Mouse (Mus musculus) midbrain, embryonic 14.5 days (tissue): ENCODE measurements at regions not wholly inside any gene's neighbourhood (a gene's known extent, or its start where the extent isn't known, plus 50 kb on each side); places are given as distances from the start of the nearest gene placed in this dataset.

Experiments
- ATAC-seq: fragments of 200-750 bp; cut with Nextera tagmentation; 2 replicates; pipeline ENCODE4 v1.8.0; 2017; ENCODE audit warnings: moderate number of reproducible peaks, moderate library complexity; ENCODE audit not compliant: low FRiP score, low TSS enrichment
- DNase-seq: peaks from one replicate; pipeline ENCODE4 v3.0.0-alpha.2; 2015
- H3K27ac ChIP-seq: fragments of 300-500 bp; sonication (generic); replicated peaks from 2 replicates; pipeline ENCODE4 v1.5.1; 2014; ENCODE audit warnings: mild to moderate bottlenecking, low read depth, low read length, moderate library complexity
- H3K27me3 ChIP-seq: fragments of 300-500 bp; sonication (generic); 2 replicates; pipeline ENCODE4 v1.6.1; 2014; ENCODE audit warnings: low read length, control low read depth, mixed read lengths; ENCODE audit not compliant: control insufficient read depth, insufficient read depth
- H3K36me3 ChIP-seq: fragments of 300-500 bp; sonication (generic); 2 replicates; pipeline ENCODE4 v1.6.1; 2014; ENCODE audit warnings: low read length, control low read depth; ENCODE audit not compliant: control insufficient read depth, insufficient read depth
- H3K4me1 ChIP-seq: fragments of 300-500 bp; sonication (generic); 2 replicates; pipeline ENCODE4 v1.6.1; 2014; ENCODE audit warnings: mild to moderate bottlenecking, antibody characterized with exemption, low read length, control low read depth; ENCODE audit not compliant: control insufficient read depth, insufficient read depth
- H3K4me2 ChIP-seq: fragments of 300-500 bp; sonication (generic); 2 replicates; pipeline ENCODE4 v1.6.1; 2014; ENCODE audit warnings: mild to moderate bottlenecking, low read length, moderate library complexity
- H3K4me3 ChIP-seq: fragments of 300-500 bp; sonication (generic); replicated peaks from 2 replicates; pipeline ENCODE4 v1.5.1; 2014; ENCODE audit warnings: low read depth, low read length
- H3K9ac ChIP-seq: fragments of 300-500 bp; sonication (generic); replicated peaks from 2 replicates; pipeline ENCODE4 v1.6.1; 2014; ENCODE audit warnings: mild to moderate bottlenecking, low read length, moderate library complexity
- H3K9me3 ChIP-seq: fragments of 300-500 bp; sonication (generic); 2 replicates; pipeline ENCODE4 v1.6.1; 2016; ENCODE audit warnings: low read length, control low read depth, mixed read lengths; ENCODE audit not compliant: control insufficient read depth
- WGBS: fragments of 180-500 bp; shearing (Covaris S2); extraction: QIAGEN DNeasy Blood & Tissue Kit; methylation state at CpG from one replicate; pipeline ENCODE4 v1.1.7; 2014; 5-methylcytosine and 5-hydroxymethylcytosine counted together

DNA sequence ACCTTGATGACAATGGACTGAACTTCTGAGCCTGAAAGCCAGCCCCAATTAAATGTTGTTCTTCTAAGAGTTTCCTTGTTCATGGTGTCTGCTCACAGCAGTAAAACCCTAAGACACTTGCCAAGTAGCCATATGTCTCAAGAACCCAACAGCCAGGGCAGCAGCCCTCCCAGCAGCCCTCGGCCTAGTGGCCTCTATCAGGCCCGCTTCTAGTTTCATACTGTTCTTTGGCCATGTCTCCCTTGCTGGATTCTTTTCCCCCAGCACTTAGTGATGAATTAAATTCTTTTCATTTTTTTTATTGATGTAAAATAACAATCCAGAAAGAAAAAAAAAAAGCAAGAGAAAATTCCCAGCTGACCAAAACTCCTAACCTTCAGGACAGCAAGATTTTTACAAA, 191.9 kb upstream of the Dio3 start:
- Histone ChIP-seq H3K27ac (no peak overlapping the region), H3K9ac (no peak overlapping the region), H3K9me3 (peaks cover 2% of the 10 kb centered on the region; the same call in 1 of the 2 replicates), H3K4me1 (no peaks in the 10 kb centered on the region), H3K36me3 (no peaks in the 10 kb centered on the region), H3K4me2 (no peak overlapping the region), H3K27me3 (no peaks in the 10 kb centered on the region), H3K4me3 (no peak overlapping the region)
- whole genome bisulfite sequencing = 86% methylated on average over 2 of the region's 2 CpGs
- DNase-seq (no peak), ATAC-seq (no peak)

DNA sequence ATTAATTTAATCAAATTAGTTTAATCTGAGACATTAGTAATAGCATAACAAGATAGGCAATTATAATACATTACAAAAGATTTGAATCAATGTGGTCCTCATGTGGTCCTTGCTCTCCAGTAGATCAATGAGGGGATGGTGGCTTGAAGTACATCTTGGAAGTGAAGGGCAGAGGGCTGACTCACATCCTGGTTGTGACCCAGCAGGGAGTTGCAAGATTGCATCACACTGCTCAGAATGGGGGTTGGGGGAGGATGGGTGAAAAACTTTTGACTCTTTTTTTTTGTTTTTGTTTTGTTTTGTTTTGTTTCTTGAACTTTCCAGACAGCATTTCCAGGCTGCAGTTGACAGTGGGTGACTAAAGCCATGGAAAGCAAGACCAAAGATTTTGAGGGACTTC, 191.1 kb upstream of the Dio3 start:
- ATAC-seq = no peak
- Histone ChIP-seq H3K4me2 (no peak overlapping the region), H3K9ac (no peak overlapping the region), H3K4me3 (no peak overlapping the region), H3K36me3 (no peaks in the 10 kb centered on the region), H3K27ac (no peak overlapping the region), H3K27me3 (no peaks in the 10 kb centered on the region), H3K9me3 (peaks cover 4% of the 10 kb centered on the region; the same call in 1 of the 2 replicates), H3K4me1 (no peaks in the 10 kb centered on the region)
- no peak for DNase-seq

DNA sequence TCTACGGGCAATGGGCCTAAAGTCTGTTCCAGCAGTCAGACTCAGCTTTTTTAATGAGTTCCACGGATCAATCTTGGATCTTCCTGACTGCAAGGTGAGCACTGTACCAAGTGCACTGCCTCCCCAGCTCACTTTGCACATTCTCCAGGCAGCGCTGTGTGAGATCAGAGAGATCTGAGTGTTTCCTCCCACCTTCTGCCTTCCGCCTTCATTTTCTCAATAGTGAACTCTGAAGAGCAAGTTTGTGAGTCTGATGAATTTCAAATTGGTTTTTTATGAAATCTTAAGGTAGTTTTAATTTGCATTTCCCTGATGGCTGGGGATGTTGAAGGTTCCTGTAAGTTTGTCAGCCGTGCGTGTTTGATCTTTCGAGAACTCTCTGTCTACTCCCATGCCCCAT, 176.7 kb upstream of the Dio3 start:
- no peaks in the 10 kb centered on the region for H3K4me1 ChIP-seq
- H3K27me3 ChIP-seq = no peaks in the 10 kb centered on the region
- no peak for ATAC-seq
- no peak overlapping the region for H3K4me2 ChIP-seq
- no peak for DNase-seq
- H3K9ac ChIP-seq = no peak overlapping the region
- H3K36me3 ChIP-seq = no peaks in the 10 kb centered on the region
- H3K4me3 ChIP-seq = no peak overlapping the region
- WGBS = 88% methylated on average over 7 of the region's 7 CpGs
- no peaks in the 10 kb centered on the region; the same call in 1 of the 2 replicates for H3K9me3 ChIP-seq
- H3K27ac ChIP-seq = no peak overlapping the region

DNA sequence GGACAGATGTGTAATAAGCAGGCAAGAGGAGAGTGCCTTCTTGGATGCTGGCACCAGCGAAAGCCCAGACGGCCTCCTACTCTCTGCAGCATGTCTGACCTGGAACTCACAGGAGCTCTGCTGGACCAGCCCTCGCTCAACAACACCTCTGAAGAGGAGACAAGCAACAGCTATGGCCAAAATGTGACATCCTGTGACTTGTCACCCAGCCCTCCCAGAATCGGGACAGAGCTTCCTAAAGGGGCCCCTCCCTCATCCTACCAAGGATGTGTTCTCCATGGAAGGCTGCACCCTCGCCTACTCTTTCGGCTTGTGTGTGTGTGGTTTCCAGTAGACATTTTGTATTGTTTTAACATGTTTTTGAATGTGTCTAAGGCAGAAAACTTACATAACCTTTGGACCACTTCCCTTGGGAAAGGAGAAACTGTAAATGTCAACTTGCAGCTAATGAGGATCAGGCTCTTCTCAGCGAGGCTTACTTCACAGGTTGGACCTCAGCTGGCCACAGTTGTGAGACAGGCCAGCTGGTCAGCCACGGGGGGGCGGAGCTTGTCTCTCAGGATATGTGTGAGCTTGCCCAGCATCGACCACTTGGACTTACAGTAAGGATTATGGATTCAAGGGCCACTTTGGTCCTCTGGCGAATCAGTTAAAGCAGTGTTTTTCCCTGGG, 166.7 kb upstream of the Dio3 start:
- no peak for ATAC-seq
- Histone ChIP-seq H3K4me2 (no peak overlapping the region), H3K27ac (no peak overlapping the region), H3K4me3 (no peak overlapping the region), H3K9me3 (no peaks in the 10 kb centered on the region), H3K4me1 (0 out of 2 replicates have a peak, but pooled peaks cover 2% of the 10 kb centered on the region), H3K36me3 (no peaks in the 10 kb centered on the region), H3K27me3 (no peaks in the 10 kb centered on the region), H3K9ac (no peak overlapping the region)
- WGBS = 80% methylated on average over 11 of the region's 11 CpGs
- DNase-seq = no peak

DNA sequence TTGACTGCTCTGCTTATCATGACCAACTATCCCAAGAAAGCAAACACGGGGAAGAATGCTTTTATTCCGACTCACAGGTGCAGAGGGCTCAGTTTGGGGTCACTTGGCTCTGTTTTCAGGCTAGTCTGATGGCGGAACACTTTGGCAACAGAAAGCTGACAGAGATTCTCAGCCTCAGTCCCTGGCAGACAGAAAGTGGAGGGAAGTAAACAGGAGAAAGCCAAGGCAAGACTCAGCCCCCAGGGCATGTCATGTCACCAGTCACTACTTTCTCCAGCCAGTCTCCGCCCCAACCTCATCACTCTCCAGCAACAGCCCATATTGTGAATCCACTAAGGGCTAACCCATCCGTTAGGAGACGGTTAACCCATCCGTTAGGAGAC, 166.2 kb upstream of the Dio3 start:
- Histone ChIP-seq H3K27me3 (no peaks in the 10 kb centered on the region), H3K4me1 (0 out of 2 replicates have a peak, but pooled peaks cover 2% of the 10 kb centered on the region), H3K27ac (no peak overlapping the region), H3K9me3 (no peaks in the 10 kb centered on the region), H3K4me3 (no peak overlapping the region), H3K4me2 (no peak overlapping the region), H3K36me3 (no peaks in the 10 kb centered on the region), H3K9ac (no peak overlapping the region)
- WGBS = 92% methylated on average over 7 of the region's 7 CpGs
- ATAC-seq (no peak), DNase-seq (no peak)

DNA sequence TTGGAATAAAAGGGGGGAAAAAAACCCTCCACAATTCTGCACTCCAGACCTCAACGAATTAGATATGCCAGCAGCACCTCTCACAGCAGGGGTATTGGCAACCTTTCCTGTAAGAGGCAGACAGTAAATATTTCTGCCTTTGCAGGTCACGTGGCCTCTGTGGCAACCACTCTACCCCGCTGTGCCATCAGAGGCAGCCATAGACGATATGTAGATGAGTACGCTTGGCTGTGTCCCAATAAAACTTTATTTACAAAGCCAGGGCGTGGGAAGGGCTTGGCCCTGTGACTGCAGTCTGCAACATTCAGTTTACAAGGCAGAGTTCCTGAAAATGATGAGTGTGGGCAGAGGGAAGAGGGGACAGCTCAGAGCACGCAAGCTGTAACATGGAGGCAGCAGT, 158.7 kb upstream of the Dio3 start:
- no peaks in the 10 kb centered on the region for H3K4me1 ChIP-seq

DNA sequence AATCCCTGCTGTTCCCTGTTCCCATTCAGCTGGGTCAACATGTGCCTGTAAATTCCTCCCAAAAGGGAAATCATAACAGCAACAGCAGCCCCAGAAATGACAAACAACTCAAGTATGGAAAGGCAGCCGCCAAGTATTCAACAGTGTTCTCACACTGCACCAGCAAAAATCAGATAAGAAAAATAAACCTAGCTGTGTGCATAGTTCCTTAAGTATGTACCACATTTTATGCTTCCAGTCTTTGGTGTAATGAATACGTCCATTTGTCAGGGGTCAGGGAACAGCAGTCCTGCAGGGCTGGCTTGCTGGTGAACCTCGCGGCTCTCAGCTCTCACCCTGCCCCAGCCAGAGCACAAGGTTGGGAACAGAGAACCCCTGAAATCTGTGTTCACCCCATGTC, 155.9 kb upstream of the Dio3 start:
- Histone ChIP-seq H3K4me2 (no peak overlapping the region), H3K4me1 (no peaks in the 10 kb centered on the region), H3K9ac (no peak overlapping the region), H3K36me3 (no peaks in the 10 kb centered on the region), H3K9me3 (no peaks in the 10 kb centered on the region), H3K27ac (no peak overlapping the region), H3K4me3 (no peak overlapping the region), H3K27me3 (no peaks in the 10 kb centered on the region)
- no peak for DNase-seq
- 83% methylated on average over 4 of the region's 4 CpGs for WGBS
- no peak for ATAC-seq

More for the DNA sequence above, 158.7 kb upstream of the Dio3 start:
- no peak overlapping the region for H3K9ac ChIP-seq
- no peaks in the 10 kb centered on the region for H3K36me3 ChIP-seq
- ATAC-seq = no peak
- no peak overlapping the region for H3K27ac ChIP-seq
- 70% methylated on average over 7 of the region's 7 CpGs for WGBS
- no peak overlapping the region for H3K4me3 ChIP-seq
- no peak for DNase-seq
- no peaks in the 10 kb centered on the region for H3K9me3 ChIP-seq
- no peaks in the 10 kb centered on the region for H3K27me3 ChIP-seq
- H3K4me2 ChIP-seq = no peak overlapping the region

DNA sequence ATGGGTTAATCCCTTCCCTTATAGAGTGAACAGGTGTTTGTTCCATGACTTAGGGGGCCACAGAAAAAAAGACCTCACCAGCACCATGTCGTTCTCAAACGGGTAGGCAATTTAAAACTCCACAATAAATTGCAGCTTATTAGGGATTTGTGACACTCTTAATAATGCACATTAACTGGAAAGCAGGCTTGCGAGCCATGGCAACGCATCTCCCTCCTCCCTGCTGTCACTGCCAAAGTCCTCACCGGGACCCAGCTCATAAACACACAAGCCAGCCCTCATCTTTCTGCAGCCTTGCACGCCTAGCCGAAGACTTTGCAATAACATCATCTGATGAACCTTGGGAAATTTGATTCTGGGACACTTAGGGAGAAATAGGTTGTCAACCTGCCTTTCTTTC, 152.3 kb upstream of the Dio3 start:
- Histone ChIP-seq H3K4me2 (no peak overlapping the region), H3K27me3 (no peaks in the 10 kb centered on the region), H3K9me3 (no peaks in the 10 kb centered on the region), H3K4me1 (no peaks in the 10 kb centered on the region), H3K4me3 (no peak overlapping the region), H3K27ac (no peak overlapping the region), H3K9ac (no peak overlapping the region), H3K36me3 (no peaks in the 10 kb centered on the region)
- 62% methylated on average over 7 of the region's 7 CpGs for WGBS
- ATAC-seq (no peak), DNase-seq (no peak)

DNA sequence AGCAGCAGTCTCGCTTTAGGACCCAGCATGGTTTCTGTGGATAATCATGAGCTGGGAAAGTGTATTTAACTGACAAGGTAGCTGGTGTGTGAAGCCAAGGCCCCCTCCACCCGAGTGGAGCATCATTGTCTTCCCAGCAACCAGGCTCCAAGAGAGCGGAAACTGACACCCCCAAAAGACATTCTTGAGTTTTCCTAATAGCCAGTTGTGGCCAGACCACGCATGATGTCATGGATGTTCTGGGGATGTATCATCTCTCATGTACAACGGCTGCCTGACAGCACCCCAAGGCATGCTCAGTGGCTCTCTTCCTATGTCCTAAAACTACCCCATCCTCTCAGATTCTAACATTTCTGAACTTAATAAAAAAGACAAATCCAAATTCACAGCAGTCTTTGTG, 133.5 kb upstream of the Dio3 start:
- H3K27ac ChIP-seq = no peak overlapping the region
- WGBS = 74% methylated on average over 5 of the region's 5 CpGs
- H3K9ac ChIP-seq = no peak overlapping the region
- H3K27me3 ChIP-seq = no peaks in the 10 kb centered on the region
- no peak overlapping the region for H3K4me2 ChIP-seq
- H3K4me3 ChIP-seq = no peak overlapping the region
- H3K36me3 ChIP-seq = no peaks in the 10 kb centered on the region
- DNase-seq (no peak), ATAC-seq (no peak)
- H3K9me3 ChIP-seq = peaks cover 2% of the 10 kb centered on the region; the same call in 1 of the 2 replicates
- H3K4me1 ChIP-seq = no peaks in the 10 kb centered on the region
